Mouse (Mus musculus): ENCODE measurements around the gene Ube2q2.

DNA sequence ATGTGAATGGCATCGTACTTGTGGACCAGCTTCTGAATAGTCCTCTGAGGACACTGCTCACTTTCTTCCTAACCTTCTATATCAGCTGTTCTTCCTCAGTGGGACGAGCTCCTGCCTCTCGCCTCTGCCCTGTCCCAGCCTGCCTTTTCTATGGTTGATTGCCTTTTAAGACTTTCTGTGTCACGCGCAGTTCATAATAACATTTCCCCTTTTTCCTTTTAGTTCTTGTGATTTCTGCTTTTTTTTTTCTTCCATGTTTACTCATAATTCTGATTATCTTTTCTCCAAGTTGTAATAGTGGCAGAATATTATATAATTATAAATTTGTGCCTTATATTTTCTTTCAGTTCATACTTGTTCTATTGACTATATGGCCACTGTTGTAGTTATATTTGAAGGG lies 4.3 kb downstream of the Ube2q2 start:
- TF ChIP-seq CTCF (IDR thresholded peaks at IDR 0.05; ENCODE audit: low read depth, low read length) (no peak), POLR2A (IDR thresholded peaks at IDR 0.05; ENCODE audit: insufficient read depth, low read length) (no peak)
